Mouse (Mus musculus): ENCODE results near the gene Fnbp1. TPM values are rescaled to one million over a fixed set of nuclear protein-coding genes. Genes with fewer than 3 reads are reported as not detected.
A peak's percentile ranks its signal among the peaks of the same experiment; 100 is the strongest.

Fnbp1 gene
- polyA plus RNA-seq, 1 experiment from 2014 or later, result 14.7 TPM

DNA sequence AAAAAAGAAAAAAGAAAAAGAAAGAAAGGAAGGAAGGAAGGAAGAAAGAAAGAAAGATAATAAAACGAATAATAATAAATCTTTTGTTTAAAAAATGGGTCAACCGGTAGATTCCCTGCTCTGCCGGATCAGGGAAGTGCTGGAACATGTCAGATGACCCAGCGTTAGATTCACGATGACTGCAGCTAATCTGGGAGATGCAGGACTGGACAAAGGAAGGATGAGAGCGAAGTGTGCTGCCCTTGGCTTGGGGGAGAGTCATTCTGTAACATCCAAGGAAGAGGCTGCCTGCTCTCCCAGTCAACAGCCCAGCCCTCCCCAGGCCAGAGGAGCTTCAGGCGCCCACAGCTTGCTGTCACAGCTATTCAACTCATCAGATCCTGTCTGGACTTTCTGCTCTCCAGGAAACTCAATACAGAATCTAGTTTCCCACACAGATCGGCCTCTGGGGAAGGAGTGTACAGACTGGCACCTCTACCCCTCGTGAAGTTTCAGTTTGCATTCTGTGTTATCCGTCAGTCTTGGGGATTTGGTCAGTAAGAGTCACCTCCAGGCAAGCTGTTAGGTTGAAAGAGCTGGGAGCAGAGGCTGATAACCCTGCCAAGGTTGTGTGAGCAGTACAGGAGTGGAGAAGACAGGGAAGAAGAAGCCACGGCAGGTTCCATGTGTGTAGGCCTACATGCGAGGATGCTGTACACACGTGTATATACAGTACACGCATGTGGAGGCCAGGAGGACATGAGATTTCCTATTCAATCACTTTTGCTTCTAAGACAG lies 11.9 kb downstream of the Fnbp1 start:
- H3K4me1 ChIP-seq (replicated peaks), result peaks cover 43% of the 10 kb centered on the region
- H3K36me3 ChIP-seq, result no peaks in the 10 kb centered on the region
- 88% methylated on average over 14 of the region's 14 CpGs for WGBS
- H3K4me3 ChIP-seq, result no peak overlapping the region
- H3K9me3 ChIP-seq, result no peaks in the 10 kb centered on the region
- no peaks in the 10 kb centered on the region for H3K27me3 ChIP-seq (ENCODE audit: insufficient read depth, poor library complexity, severe bottlenecking)
- H3K27ac ChIP-seq, result no peak overlapping the region
- DNase-seq (ENCODE audit: low spot score), result no peak

DNA sequence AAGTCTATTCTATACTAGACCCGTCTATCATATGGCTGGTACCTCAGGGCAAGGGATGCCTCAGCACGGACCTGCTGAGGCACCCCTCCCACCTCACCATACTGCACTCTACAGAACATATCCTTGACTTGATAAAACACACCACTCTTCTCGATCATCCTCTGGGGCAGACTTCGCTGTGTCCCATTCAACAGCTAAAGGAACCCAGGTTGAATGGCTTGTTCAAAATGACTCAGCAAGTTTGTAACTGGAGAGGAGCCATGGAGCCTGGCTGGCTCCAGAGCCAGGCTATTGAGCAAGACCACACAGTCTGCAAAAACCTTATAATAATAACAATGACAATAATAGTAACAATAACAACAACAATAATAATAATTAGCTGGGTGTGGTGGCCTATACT lies 13.9 kb downstream of the Fnbp1 start:
- Histone ChIP-seq H3K36me3 (no peaks in the 10 kb centered on the region), H3K27me3 (ENCODE audit: insufficient read depth, poor library complexity, severe bottlenecking) (no peaks in the 10 kb centered on the region), H3K27ac (no peak overlapping the region), H3K4me3 (no peak overlapping the region), H3K4me1 (replicated peaks) (peaks cover 33% of the 10 kb centered on the region), H3K9me3 (no peaks in the 10 kb centered on the region)
- 72% methylated on average over 4 of the region's 4 CpGs for WGBS
- DNase-seq (ENCODE audit: low spot score), result no peak

- Histone ChIP-seq H3K27ac (no peak overlapping the region), H3K27me3 (ENCODE audit: insufficient read depth, poor library complexity, severe bottlenecking) (no peaks in the 10 kb centered on the region), H3K4me3 (no peak overlapping the region), H3K36me3 (no peaks in the 10 kb centered on the region), H3K9me3 (no peaks in the 10 kb centered on the region), H3K4me1 (replicated peaks) (peaks cover 29% of the 10 kb centered on the region)
- DNase-seq (ENCODE audit: low spot score), result no peak
- 71% methylated on average over 7 of the region's 7 CpGs for WGBS
Measured at GRCm38 (mm10) chr2:31127219-31127618, 14.6 kb downstream of the Fnbp1 start.

- DNase-seq (ENCODE audit: low spot score), result no peak
- Histone ChIP-seq H3K4me1 (replicated peaks) (peaks cover 29% of the 10 kb centered on the region), H3K27me3 (ENCODE audit: insufficient read depth, poor library complexity, severe bottlenecking) (no peaks in the 10 kb centered on the region), H3K9me3 (no peaks in the 10 kb centered on the region), H3K36me3 (no peaks in the 10 kb centered on the region), H3K27ac (no peak overlapping the region), H3K4me3 (no peak overlapping the region)
- 91% methylated on average over 9 of the region's 9 CpGs for WGBS
Measured at GRCm38 (mm10) chr2:31126048-31126447, 15.8 kb downstream of the Fnbp1 start.

- Histone ChIP-seq H3K27ac (no peak overlapping the region), H3K4me1 (replicated peaks) (peaks cover 22% of the 10 kb centered on the region), H3K36me3 (no peaks in the 10 kb centered on the region), H3K9me3 (no peaks in the 10 kb centered on the region), H3K27me3 (ENCODE audit: insufficient read depth, poor library complexity, severe bottlenecking) (no peaks in the 10 kb centered on the region), H3K4me3 (no peak overlapping the region)
- no peak for DNase-seq (ENCODE audit: low spot score)
- WGBS, result 88% methylated on average over 7 of the region's 7 CpGs
Measured at GRCm38 (mm10) chr2:31125156-31125555, 16.7 kb downstream of the Fnbp1 start.

DNA sequence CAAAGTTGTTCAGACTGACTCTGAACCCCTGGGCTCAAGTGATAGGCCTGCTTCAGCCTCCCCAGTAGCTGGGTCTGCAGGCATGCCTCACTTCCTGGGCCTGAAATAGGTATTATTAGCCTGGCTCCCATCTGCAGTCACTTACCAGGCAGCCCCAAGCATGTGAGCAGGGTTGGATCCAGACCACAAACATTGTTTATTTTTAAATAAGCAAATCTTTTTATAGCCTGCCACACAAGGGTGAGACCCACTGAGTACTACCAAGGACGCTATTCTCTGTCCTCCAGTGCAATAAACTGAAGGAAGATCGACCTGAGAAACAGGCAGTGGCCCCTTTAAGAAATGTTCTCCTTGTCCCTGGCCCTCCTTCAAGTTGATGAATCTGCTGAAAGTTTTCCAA lies 17.1 kb downstream of the Fnbp1 start:
- no peaks in the 10 kb centered on the region for H3K9me3 ChIP-seq
- H3K4me3 ChIP-seq, result no peak overlapping the region
- peak overlapping the region; percentile 29; the same call in 1 of the 2 replicates for H3K27ac ChIP-seq
- H3K27me3 ChIP-seq (ENCODE audit: insufficient read depth, poor library complexity, severe bottlenecking), result no peaks in the 10 kb centered on the region
- DNase-seq (ENCODE audit: low spot score), result no peak
- H3K36me3 ChIP-seq, result no peaks in the 10 kb centered on the region
- 80% methylated on average over 2 of the region's 2 CpGs for WGBS
- peaks cover 19% of the 10 kb centered on the region for H3K4me1 ChIP-seq (replicated peaks)

DNA sequence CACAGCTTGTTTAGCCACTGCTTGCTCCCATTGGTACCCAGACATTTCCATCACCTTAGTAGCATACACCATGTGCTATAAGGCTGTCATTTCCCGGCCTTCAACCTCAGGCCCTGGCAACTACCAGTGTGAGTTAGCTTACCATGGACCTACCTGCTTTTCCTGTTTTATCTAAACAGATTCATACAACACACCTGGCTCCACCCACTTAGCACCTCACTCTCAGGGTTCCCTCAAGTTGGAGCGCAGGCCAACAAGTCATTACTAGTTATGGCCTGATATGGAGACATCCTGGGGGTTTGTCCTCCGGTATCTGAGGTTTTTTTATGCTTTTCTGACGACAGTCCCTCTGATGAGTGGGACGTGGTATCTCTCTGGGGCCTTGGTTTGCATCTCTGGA lies 18.3 kb downstream of the Fnbp1 start:
- Histone ChIP-seq H3K9me3 (no peaks in the 10 kb centered on the region), H3K36me3 (no peaks in the 10 kb centered on the region), H3K4me3 (no peak overlapping the region), H3K4me1 (replicated peaks) (peaks cover 12% of the 10 kb centered on the region), H3K27ac (no peak overlapping the region), H3K27me3 (ENCODE audit: insufficient read depth, poor library complexity, severe bottlenecking) (no peaks in the 10 kb centered on the region)
- 85% methylated on average over 5 of the region's 5 CpGs for WGBS
- no peak for DNase-seq (ENCODE audit: low spot score)

- H3K4me3 ChIP-seq, result no peak overlapping the region
- 94% methylated on average over 5 of the region's 5 CpGs for WGBS
- DNase-seq (ENCODE audit: low spot score), result no peak
- H3K27ac ChIP-seq, result no peak overlapping the region
- no peaks in the 10 kb centered on the region for H3K36me3 ChIP-seq
- peaks cover 12% of the 10 kb centered on the region; the same call in 1 of the 2 replicates for H3K4me1 ChIP-seq (replicated peaks)
- H3K9me3 ChIP-seq, result no peaks in the 10 kb centered on the region
- H3K27me3 ChIP-seq (ENCODE audit: insufficient read depth, poor library complexity, severe bottlenecking), result no peaks in the 10 kb centered on the region
Measured at GRCm38 (mm10) chr2:31122806-31123205, 19.0 kb downstream of the Fnbp1 start.

GRCm38 (mm10) chr2:31121131-31121693 lies 20.6 kb downstream of the Fnbp1 start:
- H3K27ac ChIP-seq, result no peak overlapping the region
- no peak for DNase-seq (ENCODE audit: low spot score)
- peaks cover 10% of the 10 kb centered on the region for H3K4me1 ChIP-seq (replicated peaks)
- 87% methylated on average over 7 of the region's 7 CpGs for WGBS
- no peaks in the 10 kb centered on the region for H3K9me3 ChIP-seq
- no peaks in the 10 kb centered on the region for H3K27me3 ChIP-seq (ENCODE audit: insufficient read depth, poor library complexity, severe bottlenecking)
- H3K4me3 ChIP-seq, result no peak overlapping the region
- no peaks in the 10 kb centered on the region for H3K36me3 ChIP-seq

DNA sequence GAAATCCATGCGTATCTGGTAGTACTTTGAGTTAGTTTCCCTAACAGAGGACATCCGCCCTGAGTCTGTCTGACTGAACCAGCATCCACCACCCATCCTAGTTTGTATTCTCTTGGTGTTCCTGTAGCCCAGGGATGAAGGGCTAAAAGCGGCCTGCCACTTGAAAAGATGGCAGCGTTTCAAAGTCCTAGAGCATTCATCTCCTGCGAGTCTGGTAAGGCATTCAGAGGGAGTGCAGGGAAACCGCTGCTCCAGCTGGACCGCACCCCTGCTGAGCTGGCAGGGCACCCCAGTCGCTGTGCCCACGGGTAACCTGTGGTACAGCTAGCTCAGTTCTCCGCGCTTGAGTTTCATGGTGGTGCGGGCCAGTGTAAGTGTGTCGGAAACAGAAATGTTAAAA lies 22.0 kb downstream of the Fnbp1 start:
- Histone ChIP-seq H3K36me3 (no peaks in the 10 kb centered on the region), H3K27me3 (ENCODE audit: insufficient read depth, poor library complexity, severe bottlenecking) (no peaks in the 10 kb centered on the region), H3K9me3 (no peaks in the 10 kb centered on the region), H3K27ac (peak overlapping the region; percentile 16; the same call in 1 of the 2 replicates), H3K4me3 (no peak overlapping the region), H3K4me1 (replicated peaks) (peaks cover 23% of the 10 kb centered on the region)
- 71% methylated on average over 13 of the region's 13 CpGs for WGBS
- DNase-seq (ENCODE audit: low spot score), result no peak

DNA sequence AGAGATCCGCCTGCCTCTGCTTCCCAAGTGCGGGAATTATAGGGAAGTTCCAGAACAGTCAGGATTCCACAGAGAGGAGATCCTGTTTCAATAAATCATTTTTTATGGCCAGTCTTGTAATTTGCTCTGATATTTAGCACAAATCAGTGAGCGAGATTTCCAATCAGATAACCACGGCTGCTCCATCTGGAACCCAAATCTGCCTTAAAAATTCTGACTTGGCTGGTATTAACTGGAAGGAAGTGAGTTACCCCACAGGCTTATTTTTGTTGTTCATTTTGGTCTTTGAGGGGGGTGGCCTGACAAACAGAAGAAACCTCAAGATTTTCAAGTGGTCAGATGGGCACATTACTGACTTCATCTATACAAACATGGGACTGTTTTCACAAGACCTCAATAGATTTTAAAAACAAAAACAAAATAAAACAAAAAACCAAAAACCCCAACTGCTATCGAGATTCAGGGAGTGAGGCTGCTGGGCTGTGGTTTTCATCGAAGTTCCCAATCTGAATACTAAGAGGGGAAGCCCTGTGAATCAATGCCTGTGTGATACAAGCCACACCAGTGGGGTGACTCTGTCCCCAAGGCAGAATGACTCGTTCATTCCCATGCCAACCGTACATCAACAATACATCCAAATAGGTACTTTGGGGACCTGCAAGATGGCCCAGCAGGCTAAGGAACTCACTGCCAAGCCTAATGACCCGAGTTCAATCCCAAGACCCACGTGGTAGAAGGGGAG lies 23.0 kb downstream of the Fnbp1 start:
- WGBS, result 89% methylated on average over 10 of the region's 10 CpGs
- H3K4me3 ChIP-seq, result no peak overlapping the region
- H3K27ac ChIP-seq, result no peak overlapping the region
- peaks cover 5% of the 10 kb centered on the region; the same call in 1 of the 2 replicates for H3K9me3 ChIP-seq
- peaks cover 3% of the 10 kb centered on the region; the same call in 1 of the 2 replicates for H3K36me3 ChIP-seq
- no peak for DNase-seq (ENCODE audit: low spot score)
- H3K27me3 ChIP-seq (ENCODE audit: insufficient read depth, poor library complexity, severe bottlenecking), result no peaks in the 10 kb centered on the region
- H3K4me1 ChIP-seq (replicated peaks), result peaks cover 23% of the 10 kb centered on the region

DNA sequence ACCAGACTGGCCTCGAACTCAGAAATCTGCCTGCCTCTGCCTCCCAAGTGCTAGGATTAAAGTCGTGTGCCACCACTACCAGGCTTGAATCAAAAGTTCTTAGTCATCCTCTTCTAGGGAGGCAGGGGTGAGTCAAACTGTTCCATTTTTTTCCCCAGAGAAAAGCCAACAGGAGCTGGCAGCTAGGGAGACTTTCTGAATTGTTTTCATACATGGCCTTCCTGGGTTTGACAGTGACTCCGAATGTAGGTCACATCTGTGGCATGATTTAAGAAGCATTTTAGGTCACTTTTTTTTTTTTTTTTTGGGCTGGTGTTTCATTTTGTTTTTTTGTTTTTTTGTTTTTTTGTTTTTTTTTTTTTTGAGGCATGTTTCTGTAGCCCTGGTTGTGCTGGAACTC lies 23.6 kb downstream of the Fnbp1 start:
- peaks cover 23% of the 10 kb centered on the region for H3K4me1 ChIP-seq (replicated peaks)
- no peak overlapping the region for H3K4me3 ChIP-seq
- peaks cover 4% of the 10 kb centered on the region; the same call in 1 of the 2 replicates for H3K36me3 ChIP-seq
- DNase-seq (ENCODE audit: low spot score), result no peak
- no peaks in the 10 kb centered on the region for H3K27me3 ChIP-seq (ENCODE audit: insufficient read depth, poor library complexity, severe bottlenecking)
- no peak overlapping the region for H3K27ac ChIP-seq
- H3K9me3 ChIP-seq, result peaks cover 5% of the 10 kb centered on the region; the same call in 1 of the 2 replicates
- 93% methylated on average over 3 of the region's 3 CpGs for WGBS

Data from hindbrain, embryonic 10.5 days (tissue).